Mouse (Mus musculus): ENCODE results near the gene Zdhhc14. TPM values are rescaled to one million over a fixed set of nuclear protein-coding genes. Genes with fewer than 3 reads are reported as not detected.

The Zdhhc14 gene
- polyA plus RNA-seq, 2 experiments = 2.6 to 5.8 TPM

- H3K36me3 ChIP-seq (replicated peaks; ENCODE audit: control insufficient read depth, insufficient read depth, low read depth) = no peaks in the 10 kb centered on the region
- no peak overlapping the region for H3K4me2 ChIP-seq (ENCODE audit: low read depth)
- H3K4me3 ChIP-seq (ENCODE audit: insufficient read depth in 1 of 2, low read depth in 2 of 2, low read length in 2 of 2) = no peak overlapping the region
- no peaks in the 10 kb centered on the region for H3K9me3 ChIP-seq (ENCODE audit: control insufficient read depth, low read length)
- 83% methylated on average over 10 of the region's 10 CpGs for WGBS (ENCODE audit: insufficient replicate concordance)
- H3K27ac ChIP-seq = no peak overlapping the region
- peaks cover 0 to 4% of the 10 kb centered on the region in 2 experiments; a peak in 2 of 4 replicates for H3K4me1 ChIP-seq (replicated peaks; ENCODE audit: control insufficient read depth in 2 of 2, insufficient read depth in 2 of 2, low read length in 1 of 2)
- TF ChIP-seq EP300 (IDR thresholded peaks at IDR 0.05; ENCODE audit: low read depth) = no peak
- TF ChIP-seq CTCF (IDR thresholded peaks at IDR 0.05; ENCODE audit: low read depth) = no peak
- no peak overlapping the region for H3K9ac ChIP-seq (replicated peaks)
- no peak for DNase-seq (ENCODE audit: low read depth in 3 of 3, low spot score in 3 of 3)
- H3K27me3 ChIP-seq (ENCODE audit: control insufficient read depth, insufficient read depth, low read length) = no peaks in the 10 kb centered on the region
- ATAC-seq (ENCODE audit: insufficient read depth) = no peak
Observed at GRCm38 (mm10) chr17:5550444-5550843, 58.1 kb downstream of the Zdhhc14 start.

GRCm38 (mm10) chr17:5551136-5551535, 58.8 kb downstream of the Zdhhc14 start:
- H3K4me1 ChIP-seq (replicated peaks; ENCODE audit: control insufficient read depth in 2 of 2, insufficient read depth in 2 of 2, low read length in 1 of 2) = peaks cover 0 to 4% of the 10 kb centered on the region in 2 experiments; a peak in 2 of 4 replicates
- no peak overlapping the region for H3K4me3 ChIP-seq (ENCODE audit: insufficient read depth in 1 of 2, low read depth in 2 of 2, low read length in 2 of 2)
- no peak overlapping the region for H3K9ac ChIP-seq (replicated peaks)
- WGBS (ENCODE audit: insufficient replicate concordance) = 77% methylated on average over 3 of the region's 3 CpGs
- no peak overlapping the region for H3K27ac ChIP-seq
- H3K4me2 ChIP-seq (ENCODE audit: low read depth) = no peak overlapping the region
- no peaks in the 10 kb centered on the region for H3K36me3 ChIP-seq (replicated peaks; ENCODE audit: control insufficient read depth, insufficient read depth, low read depth)
- ATAC-seq (ENCODE audit: insufficient read depth) (no peak), DNase-seq (ENCODE audit: low read depth in 3 of 3, low spot score in 3 of 3) (no peak)
- H3K9me3 ChIP-seq (ENCODE audit: control insufficient read depth, low read length) = no peaks in the 10 kb centered on the region
- no peak for TF ChIP-seq EP300 (IDR thresholded peaks at IDR 0.05; ENCODE audit: low read depth)
- TF ChIP-seq CTCF (IDR thresholded peaks at IDR 0.05; ENCODE audit: low read depth) = no peak
- no peaks in the 10 kb centered on the region for H3K27me3 ChIP-seq (ENCODE audit: control insufficient read depth, insufficient read depth, low read length)

GRCm38 (mm10) chr17:5552036-5552760, 59.8 kb downstream of the Zdhhc14 start:
- Histone ChIP-seq H3K4me2 (ENCODE audit: low read depth) (no peak overlapping the region), H3K4me3 (ENCODE audit: insufficient read depth in 1 of 2, low read depth in 2 of 2, low read length in 2 of 2) (no peak overlapping the region), H3K27ac (no peak overlapping the region), H3K4me1 (replicated peaks; ENCODE audit: control insufficient read depth in 2 of 2, insufficient read depth in 2 of 2, low read length in 1 of 2) (peaks cover 0 to 4% of the 10 kb centered on the region in 2 experiments; a peak in 2 of 4 replicates), H3K9me3 (ENCODE audit: control insufficient read depth, low read length) (no peaks in the 10 kb centered on the region), H3K9ac (replicated peaks) (no peak overlapping the region), H3K27me3 (ENCODE audit: control insufficient read depth, insufficient read depth, low read length) (no peaks in the 10 kb centered on the region), H3K36me3 (replicated peaks; ENCODE audit: control insufficient read depth, insufficient read depth, low read depth) (no peaks in the 10 kb centered on the region)
- 57% methylated on average over 14 of the region's 14 CpGs for WGBS (ENCODE audit: insufficient replicate concordance)
- no peak for TF ChIP-seq EP300 (IDR thresholded peaks at IDR 0.05; ENCODE audit: low read depth)
- no peak for TF ChIP-seq CTCF (IDR thresholded peaks at IDR 0.05; ENCODE audit: low read depth)
- no peak for DNase-seq (ENCODE audit: low read depth in 3 of 3, low spot score in 3 of 3)
- ATAC-seq (ENCODE audit: insufficient read depth) = no peak

GRCm38 (mm10) chr17:5553556-5553955, 61.2 kb downstream of the Zdhhc14 start:
- Histone ChIP-seq H3K4me1 (replicated peaks; ENCODE audit: control insufficient read depth in 2 of 2, insufficient read depth in 2 of 2, low read length in 1 of 2) (peaks cover 0 to 4% of the 10 kb centered on the region in 2 experiments; a peak in 2 of 4 replicates), H3K36me3 (replicated peaks; ENCODE audit: control insufficient read depth, insufficient read depth, low read depth) (no peaks in the 10 kb centered on the region), H3K27me3 (ENCODE audit: control insufficient read depth, insufficient read depth, low read length) (no peaks in the 10 kb centered on the region), H3K4me3 (ENCODE audit: insufficient read depth in 1 of 2, low read depth in 2 of 2, low read length in 2 of 2) (no peak overlapping the region), H3K27ac (no peak overlapping the region), H3K9ac (replicated peaks) (no peak overlapping the region), H3K4me2 (ENCODE audit: low read depth) (no peak overlapping the region), H3K9me3 (ENCODE audit: control insufficient read depth, low read length) (no peaks in the 10 kb centered on the region)
- 89% methylated on average over 5 of the region's 5 CpGs for WGBS (ENCODE audit: insufficient replicate concordance)
- ATAC-seq (ENCODE audit: insufficient read depth) (no peak), DNase-seq (ENCODE audit: low read depth in 3 of 3, low spot score in 3 of 3) (no peak)
- TF ChIP-seq EP300 (IDR thresholded peaks at IDR 0.05; ENCODE audit: low read depth) (no peak), CTCF (IDR thresholded peaks at IDR 0.05; ENCODE audit: low read depth) (no peak)

GRCm38 (mm10) chr17:5554573-5554972, 62.2 kb downstream of the Zdhhc14 start:
- H3K27me3 ChIP-seq (ENCODE audit: control insufficient read depth, insufficient read depth, low read length) = no peaks in the 10 kb centered on the region
- DNase-seq (ENCODE audit: low read depth in 3 of 3, low spot score in 3 of 3) (no peak), ATAC-seq (ENCODE audit: insufficient read depth) (no peak)
- peaks cover 0 to 4% of the 10 kb centered on the region in 2 experiments; a peak in 2 of 4 replicates for H3K4me1 ChIP-seq (replicated peaks; ENCODE audit: control insufficient read depth in 2 of 2, insufficient read depth in 2 of 2, low read length in 1 of 2)
- 85% methylated on average over 2 of the region's 2 CpGs for WGBS (ENCODE audit: insufficient replicate concordance)
- no peak overlapping the region for H3K4me2 ChIP-seq (ENCODE audit: low read depth)
- no peaks in the 10 kb centered on the region for H3K9me3 ChIP-seq (ENCODE audit: control insufficient read depth, low read length)
- no peaks in the 10 kb centered on the region for H3K36me3 ChIP-seq (replicated peaks; ENCODE audit: control insufficient read depth, insufficient read depth, low read depth)
- H3K27ac ChIP-seq = no peak overlapping the region
- H3K9ac ChIP-seq (replicated peaks) = no peak overlapping the region
- no peak overlapping the region for H3K4me3 ChIP-seq (ENCODE audit: insufficient read depth in 1 of 2, low read depth in 2 of 2, low read length in 2 of 2)
- no peak for TF ChIP-seq EP300 (IDR thresholded peaks at IDR 0.05; ENCODE audit: low read depth)
- TF ChIP-seq CTCF (IDR thresholded peaks at IDR 0.05; ENCODE audit: low read depth) = no peak
